Mouse (Mus musculus): Measurements from ENCODE around the gene Tssc4. TPM values are rescaled to one million over a fixed set of nuclear protein-coding genes. Genes with fewer than 3 reads are reported as not detected.

Gene Tssc4
- total RNA-seq, 2 experiments from 2014 or later: 41.1 to 50.0 TPM

GRCm38 (mm10) chr7:143059202-143059870 lies 9.7 kb upstream of the Tssc4 start:
- intact Hi-C loops (cut with DNase I): no loop called here
- DNase-seq (ENCODE audit: low spot score in 2 of 2): peak; percentile 45 to 52

- DNase-seq (ENCODE audit: low spot score in 2 of 2): no peak
- intact Hi-C loops (cut with DNase I): no loop called here
Observed at GRCm38 (mm10) chr7:143062704-143063103, 6.3 kb upstream of the Tssc4 start.

GRCm38 (mm10) chr7:143064226-143064625 lies 4.8 kb upstream of the Tssc4 start:
- intact Hi-C loops (cut with DNase I): no loop called here
- DNase-seq (ENCODE audit: low spot score in 2 of 2): peak in 1 of 2 experiments; percentile 37

- DNase-seq (ENCODE audit: low spot score in 2 of 2): no peak
- intact Hi-C loops (cut with DNase I): loop anchor here (5.0 kb wide), 1 partner anchor 53 kb away; no protein-coding TSS in a partner anchor
Observed at GRCm38 (mm10) chr7:143065692-143066091, 3.4 kb upstream of the Tssc4 start.

- intact Hi-C loops (cut with DNase I): loop anchor here (5.0 kb wide), 1 partner anchor 55 kb away; no protein-coding TSS in a partner anchor
- no peak for DNase-seq (ENCODE audit: low spot score in 2 of 2)
Observed at GRCm38 (mm10) chr7:143067469-143067868, 1.6 kb upstream of the Tssc4 start.

- DNase-seq (ENCODE audit: low spot score in 2 of 2): no peak
Observed at GRCm38 (mm10) chr7:143067897-143068296, 1.2 kb upstream of the Tssc4 start.

GRCm38 (mm10) chr7:143068316-143068881 lies 650 bp upstream of the Tssc4 start:
- intact Hi-C loops (cut with DNase I): loop anchor here (5.0 kb wide), 1 partner anchor 56 kb away; no protein-coding TSS in a partner anchor
- no peak for DNase-seq (ENCODE audit: low spot score in 2 of 2)

More at GRCm38 (mm10) chr7:143067897-143068296, 1.2 kb upstream of the Tssc4 start:
- intact Hi-C loops (cut with DNase I): loop anchor here (5.0 kb wide), 1 partner anchor 56 kb away; no protein-coding TSS in a partner anchor

- intact Hi-C loops (cut with DNase I): loop anchor here (5.0 kb wide), 1 partner anchor 58 kb away; no protein-coding TSS in a partner anchor
- no peak for DNase-seq (ENCODE audit: low spot score in 2 of 2)
Observed at GRCm38 (mm10) chr7:143069751-143070400, 827 bp downstream of the Tssc4 start.

- no peak for DNase-seq (ENCODE audit: low spot score in 2 of 2)
- intact Hi-C loops (cut with DNase I): no loop called here
Observed at GRCm38 (mm10) chr7:143070506-143071070, 1.5 kb downstream of the Tssc4 start.

GRCm38 (mm10) chr7:143072605-143073004 lies 3.6 kb downstream of the Tssc4 start:
- no peak for DNase-seq (ENCODE audit: low spot score in 2 of 2)
- intact Hi-C loops (cut with DNase I): no loop called here

- peak; percentile 55 to 63 for DNase-seq (ENCODE audit: low spot score in 2 of 2)
Observed at GRCm38 (mm10) chr7:143073086-143073485, 4.0 kb downstream of the Tssc4 start.

GRCm38 (mm10) chr7:143075394-143075793 lies 6.3 kb downstream of the Tssc4 start:
- no peak for DNase-seq (ENCODE audit: low spot score in 2 of 2)
- intact Hi-C loops (cut with DNase I): no loop called here

More at GRCm38 (mm10) chr7:143073086-143073485, 4.0 kb downstream of the Tssc4 start:
- intact Hi-C loops (cut with DNase I): no loop called here

GRCm38 (mm10) chr7:143077351-143077750 lies 8.3 kb downstream of the Tssc4 start:
- intact Hi-C loops (cut with DNase I): no loop called here
- no peak for DNase-seq (ENCODE audit: low spot score in 2 of 2)

- intact Hi-C loops (cut with DNase I): no loop called here
- DNase-seq (ENCODE audit: low spot score in 2 of 2): no peak
Observed at GRCm38 (mm10) chr7:143082024-143082423, 13.0 kb downstream of the Tssc4 start.

GRCm38 (mm10) chr7:143083708-143084107 lies 14.7 kb downstream of the Tssc4 start:
- intact Hi-C loops (cut with DNase I): no loop called here
- DNase-seq (ENCODE audit: low spot score in 2 of 2): no peak

GRCm38 (mm10) chr7:143086366-143086765 lies 17.3 kb downstream of the Tssc4 start:
- intact Hi-C loops (cut with DNase I): loop anchor here (2.0 to 5.0 kb wide), 2 partner anchors 78 to 194 kb away; no protein-coding TSS in a partner anchor
- DNase-seq (ENCODE audit: low spot score in 2 of 2): peak in 1 of 2 experiments; percentile 46

- intact Hi-C loops (cut with DNase I): loop anchor here (2.0 to 5.0 kb wide), 2 partner anchors 78 to 195 kb away; no protein-coding TSS in a partner anchor
- peak in 1 of 2 experiments; percentile 56 for DNase-seq (ENCODE audit: low spot score in 2 of 2)
Observed at GRCm38 (mm10) chr7:143087070-143087579, 18.1 kb downstream of the Tssc4 start.

GRCm38 (mm10) chr7:143093847-143094246 lies 24.8 kb downstream of the Tssc4 start:
- no peak for DNase-seq (ENCODE audit: low spot score in 2 of 2)
- intact Hi-C loops (cut with DNase I): loop anchor here (2.0 kb wide), 1 partner anchor 45 kb away; no protein-coding TSS in a partner anchor
